Mouse (Mus musculus) embryo, embryonic 11.5 days (tissue): ENCODE results near the gene Wdr5b.
"Not testable (repeated sequence)": the region's sequence is repeated elsewhere in the genome, so short reads cannot be mapped to it uniquely, and the experiment has no call there.

Experiments
- DNase-seq: peaks from one replicate; pipeline ENCODE4 v3.0.0-alpha.2; 2012; ENCODE audit warnings: low read depth, low spot score

The Wdr5b gene

GRCm38 (mm10) chr16:36040640-36041624 lies at the start of gene Wdr5b:
Gene Wdr5b, plus strand, starts transcription at chr16:36041190.
- DNase-seq = peak; percentile 96

- no peak for DNase-seq
Observed at GRCm38 (mm10) chr16:35992391-35992790, 48.6 kb upstream of the Wdr5b start.

- no peak for DNase-seq
Observed at GRCm38 (mm10) chr16:35993316-35993715, 47.7 kb upstream of the Wdr5b start.

- not testable (repeated sequence) for DNase-seq
Observed at GRCm38 (mm10) chr16:35998852-35999251, 42.1 kb upstream of the Wdr5b start.

DNA sequence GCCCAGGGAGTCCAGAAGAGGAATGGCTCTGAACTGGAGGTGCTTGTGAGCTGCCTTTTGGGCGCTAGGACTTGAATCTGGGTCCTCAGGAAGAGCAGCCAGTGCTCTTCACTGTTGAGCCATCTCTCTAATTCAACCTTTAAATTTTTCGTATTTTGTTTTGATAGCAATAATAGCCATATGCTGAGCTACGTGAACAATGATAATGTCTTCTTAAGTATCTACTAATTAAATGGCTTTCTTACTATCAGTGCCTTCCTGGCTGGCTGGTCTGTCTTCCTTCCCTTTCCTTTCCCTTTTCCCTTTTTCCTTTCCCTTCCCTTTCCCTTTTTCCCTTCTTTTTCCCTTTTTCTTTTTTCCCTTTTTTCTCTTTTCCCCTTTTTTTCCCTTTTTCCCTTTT lies 32.6 kb upstream of the Wdr5b start:
- DNase-seq = no peak

DNA sequence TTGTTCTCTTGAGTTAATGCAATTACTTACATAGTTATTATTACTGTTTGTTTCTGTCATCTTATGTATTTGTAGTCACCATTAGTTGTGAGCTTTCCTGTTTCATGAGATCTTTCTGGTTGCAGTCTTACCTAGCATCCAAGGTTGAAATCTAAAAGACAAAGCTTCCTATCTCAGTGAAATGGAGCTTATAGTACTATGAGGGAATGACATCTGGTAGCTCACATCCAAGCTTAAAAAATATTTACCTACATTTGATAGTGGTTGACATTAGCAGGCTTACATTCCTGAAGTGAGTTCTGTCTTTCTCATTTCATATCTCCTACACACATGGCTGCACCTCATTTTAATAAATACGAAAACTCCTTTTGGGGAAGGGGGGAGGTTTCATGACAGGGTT lies 24.7 kb upstream of the Wdr5b start:
- DNase-seq = no peak

DNA sequence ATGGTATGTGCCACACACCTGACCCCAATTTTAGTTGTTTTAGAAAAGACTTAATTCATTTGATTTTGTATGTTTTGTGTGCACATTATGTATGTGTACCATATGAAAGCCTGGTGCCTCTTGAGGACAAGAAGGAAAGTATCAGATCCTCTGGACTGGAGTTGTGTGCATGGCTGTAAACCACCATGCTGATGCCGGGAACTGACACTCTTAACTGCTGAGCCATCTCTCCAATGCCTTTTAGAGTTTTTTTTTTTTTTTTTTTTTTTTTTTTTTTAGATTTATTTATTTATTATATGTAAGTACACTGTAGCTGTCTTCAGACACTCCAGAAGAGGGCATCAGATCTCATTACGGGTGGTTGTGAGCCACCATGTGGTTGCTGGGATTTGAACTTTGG lies 12.9 kb upstream of the Wdr5b start:
- not testable (repeated sequence) for DNase-seq

DNA sequence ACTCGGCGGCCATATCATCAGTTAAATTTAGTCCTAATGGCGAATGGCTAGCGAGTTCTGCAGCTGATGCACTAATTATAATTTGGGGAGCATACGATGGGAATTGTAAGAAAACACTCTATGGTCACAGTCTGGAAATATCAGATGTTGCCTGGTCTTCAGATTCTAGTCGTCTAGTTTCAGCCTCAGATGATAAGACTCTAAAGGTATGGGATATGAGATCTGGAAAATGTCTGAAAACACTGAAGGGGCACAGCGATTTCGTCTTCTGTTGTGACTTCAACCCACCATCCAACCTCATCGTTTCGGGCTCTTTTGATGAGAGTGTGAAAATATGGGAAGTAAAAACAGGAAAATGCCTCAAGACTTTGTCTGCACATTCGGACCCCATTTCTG lies 633 bp downstream of the Wdr5b start:
- no peak for DNase-seq

DNA sequence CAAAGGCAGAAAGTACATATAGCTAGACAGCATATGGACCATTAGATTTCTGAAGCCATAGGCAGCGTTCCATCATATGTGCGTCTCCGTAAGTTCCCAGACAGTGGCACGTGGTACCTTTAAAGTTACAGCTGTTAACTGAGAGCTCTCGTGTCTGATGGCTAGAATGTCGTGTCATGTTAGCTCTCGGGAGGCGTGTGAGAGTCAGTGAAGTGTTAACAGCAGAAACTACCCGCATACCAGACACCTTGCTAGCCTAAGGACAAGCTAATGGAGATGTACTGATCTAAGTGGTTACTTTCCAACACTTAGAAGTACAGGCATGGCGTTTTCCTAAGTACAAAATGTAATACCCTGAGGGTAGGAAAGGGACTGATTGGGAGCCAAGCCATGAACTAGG lies 2.1 kb downstream of the Wdr5b start:
- no peak for DNase-seq

- DNase-seq = no peak
Observed at GRCm38 (mm10) chr16:36043964-36044363, 3.0 kb downstream of the Wdr5b start.

DNA sequence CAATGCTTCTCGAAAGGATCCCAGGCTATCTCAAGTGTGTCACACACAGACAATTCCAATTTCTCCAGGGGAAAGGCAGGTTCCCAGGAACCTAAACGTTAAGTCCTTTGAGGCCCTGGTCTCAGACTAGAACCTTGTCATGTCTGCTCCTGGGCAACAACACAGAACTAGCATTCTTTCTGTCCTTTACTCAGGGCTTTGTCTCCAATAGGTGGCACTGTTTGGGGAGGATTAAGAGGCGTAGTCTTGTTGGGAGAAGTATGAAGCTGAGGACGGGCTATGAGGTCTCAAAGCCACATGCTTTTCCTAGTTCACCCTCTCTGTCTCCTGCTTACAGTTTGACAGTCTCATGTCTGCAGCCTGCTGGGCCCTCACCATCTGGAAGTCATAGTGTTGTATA lies 6.5 kb downstream of the Wdr5b start:
- no peak for DNase-seq

DNA sequence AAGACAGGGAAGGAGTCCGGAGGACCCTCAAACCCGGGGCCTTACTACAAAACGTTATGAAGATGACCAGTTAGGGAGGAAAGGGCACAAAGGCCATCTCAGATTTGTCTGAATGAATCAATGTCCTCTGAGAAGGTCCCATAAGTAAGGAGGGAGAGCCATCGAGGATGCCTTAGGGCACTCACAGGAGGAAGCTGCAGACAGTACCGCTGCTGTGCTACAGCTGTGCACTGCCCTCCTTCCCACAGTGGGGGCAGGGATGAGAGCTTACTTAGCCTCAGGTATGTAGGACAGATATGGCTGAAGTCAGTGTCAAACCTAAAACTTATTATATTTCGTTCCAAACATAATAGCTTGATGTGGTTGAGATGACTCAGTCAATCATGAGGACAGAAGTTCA lies 10.5 kb downstream of the Wdr5b start:
- DNase-seq = no peak

GRCm38 (mm10) chr16:36053524-36054275 lies 12.7 kb downstream of the Wdr5b start:
- no peak for DNase-seq

DNA sequence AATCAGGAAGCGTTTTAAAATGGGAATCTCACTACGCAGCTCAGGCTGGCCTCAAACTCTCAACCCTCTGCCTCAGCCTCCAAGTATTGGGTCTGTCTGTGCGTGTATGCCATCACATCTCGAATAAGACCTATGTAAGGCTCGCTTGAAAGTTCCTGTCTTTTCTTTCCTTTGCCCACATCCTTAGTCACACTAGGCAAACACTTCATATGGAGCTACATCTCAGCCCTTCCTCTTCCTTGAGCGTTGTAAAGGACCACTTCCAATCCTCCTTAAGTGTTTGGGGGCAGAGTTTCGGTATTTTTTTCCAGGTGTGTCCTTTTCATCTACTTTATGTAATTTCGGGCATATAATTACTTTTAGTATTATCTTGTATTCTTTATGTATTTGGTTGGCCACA lies 13.9 kb downstream of the Wdr5b start:
- no peak for DNase-seq

DNA sequence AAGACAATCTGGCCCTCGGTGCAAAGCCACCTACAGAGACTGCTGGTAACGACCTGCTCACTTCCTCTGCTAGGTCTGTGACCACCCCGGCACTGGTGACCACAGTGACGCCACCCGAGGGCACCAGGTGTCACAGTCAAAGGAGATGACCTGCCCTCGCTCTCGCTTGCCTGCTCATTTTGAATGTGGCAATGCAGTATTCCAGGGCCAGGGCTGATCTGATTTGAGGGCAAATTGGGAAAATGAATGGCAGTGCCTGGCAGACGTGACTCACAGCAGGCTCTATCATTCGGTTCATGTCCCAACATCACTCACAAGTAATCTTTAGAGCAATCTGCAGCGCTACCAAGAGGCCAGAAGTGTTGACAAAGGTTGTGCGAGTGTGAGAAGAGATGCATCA lies 15.4 kb downstream of the Wdr5b start:
- DNase-seq = no peak

DNA sequence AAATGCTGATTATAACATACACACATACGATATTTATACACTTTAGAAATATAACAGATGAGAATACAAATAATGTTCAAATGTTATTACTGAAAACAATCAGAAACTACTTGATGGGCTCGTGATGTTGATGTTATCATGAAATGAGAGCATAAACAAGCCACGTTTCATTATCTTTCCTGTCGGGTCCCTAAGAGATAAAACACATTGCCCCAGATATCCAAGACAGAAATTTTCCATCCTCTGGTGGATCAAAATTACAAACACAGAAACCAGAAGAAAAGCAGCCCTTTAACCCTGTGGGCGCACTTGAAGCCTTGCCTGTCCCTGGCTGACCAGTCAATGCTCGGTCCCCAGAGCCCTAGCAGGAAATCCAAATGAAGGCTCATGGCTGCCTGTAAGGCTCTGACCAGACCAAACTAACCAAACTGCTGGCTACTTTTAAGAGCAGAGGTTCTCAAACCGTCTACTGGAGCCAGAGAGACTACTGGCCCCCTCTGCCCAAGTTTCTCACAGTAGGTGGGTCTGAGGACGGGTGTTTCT lies 17.0 kb downstream of the Wdr5b start:
- DNase-seq = no peak

DNA sequence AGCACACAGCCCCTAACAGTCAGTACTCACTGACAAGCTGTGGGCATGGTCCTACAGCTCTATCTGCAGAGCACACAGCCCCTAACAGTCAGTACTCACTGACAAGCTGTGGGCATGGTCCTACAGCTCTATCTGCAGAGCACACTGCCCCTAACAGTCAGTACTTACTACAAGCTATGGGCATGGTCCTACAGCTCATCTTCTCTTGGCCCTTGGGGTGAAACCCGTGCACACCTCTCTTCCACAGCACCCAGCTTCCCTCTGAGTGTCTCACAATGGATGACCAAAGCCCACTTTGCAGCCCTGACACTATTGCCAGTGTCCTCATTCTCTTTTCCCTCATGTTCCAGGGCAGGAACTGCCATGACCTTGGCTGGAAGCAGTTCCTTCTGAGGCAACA lies 21.5 kb downstream of the Wdr5b start:
- not testable (repeated sequence) for DNase-seq

GRCm38 (mm10) chr16:36063315-36063714 lies 22.3 kb downstream of the Wdr5b start:
- DNase-seq = no peak

- DNase-seq = no peak
Observed at GRCm38 (mm10) chr16:36064904-36065303, 23.9 kb downstream of the Wdr5b start.

DNA sequence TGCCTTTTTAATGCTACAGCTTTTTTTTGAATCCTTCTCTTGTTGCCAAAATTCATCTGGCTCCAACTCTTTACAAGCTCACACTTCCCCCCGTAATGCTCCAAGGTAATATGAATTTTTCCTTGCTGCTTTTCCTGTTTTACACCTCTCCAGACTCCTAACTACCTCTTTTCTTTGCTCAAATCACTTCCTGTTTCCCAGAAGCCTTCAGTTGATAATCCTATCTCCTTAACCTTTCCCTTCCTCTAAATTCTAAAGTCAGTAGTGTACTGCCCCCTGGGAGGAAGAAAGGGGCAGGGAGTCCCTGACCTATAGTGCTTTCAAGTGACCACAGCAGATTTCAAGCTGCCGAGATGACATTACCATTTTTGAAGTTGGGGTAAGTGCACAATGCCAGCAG lies 26.7 kb downstream of the Wdr5b start:
- no peak for DNase-seq

GRCm38 (mm10) chr16:36068356-36068755 lies 27.4 kb downstream of the Wdr5b start:
- DNase-seq = no peak

GRCm38 (mm10) chr16:36069819-36070575 lies 29.0 kb downstream of the Wdr5b start:
- DNase-seq = no peak
